Mouse (Mus musculus) bone marrow, adult 2 months (tissue): ENCODE data around the gene Armc10. TPM values are rescaled to one million over a fixed set of nuclear protein-coding genes. Genes with fewer than 3 reads are reported as not detected.

Experiments
- H3K27ac ChIP-seq: fragments of 200-500 bp; 2 replicates; pipeline ENCODE4 v1.5.1; 2012; ENCODE audit warnings: low read depth, mild to moderate bottlenecking, control low read depth, inconsistent platforms, low read length; ENCODE audit not compliant: control insufficient read depth, poor library complexity, insufficient read depth
- H3K4me1 ChIP-seq: fragments of 200-500 bp; 2 replicates; pipeline ENCODE4 v1.6.1; 2011; ENCODE audit warnings: low read length; ENCODE audit not compliant: control insufficient read depth, insufficient read depth
- H3K4me3 ChIP-seq: fragments of 200-500 bp; replicated peaks from 2 replicates; pipeline ENCODE3; 2011; ENCODE audit warnings: mild to moderate bottlenecking, low read depth, low read length, control low read depth; ENCODE audit not compliant: control insufficient read depth
- CTCF ChIP-seq: fragments of 200-500 bp; IDR thresholded peaks from 2 replicates; pipeline ENCODE4 v1.5.1; 2011; ENCODE audit warnings: low read length, control low read depth; ENCODE audit not compliant: control insufficient read depth, insufficient read depth
- POLR2A ChIP-seq: fragments of 200-500 bp; IDR thresholded peaks from 2 replicates; pipeline ENCODE4 v1.6.1; 2011; ENCODE audit warnings: low read depth, mild to moderate bottlenecking, control low read depth, low read length, borderline replicate concordance; ENCODE audit not compliant: control insufficient read depth
- WGBS: fragments of 180-500 bp; shearing (Covaris S2); methylation state at CpG from one replicate; pipeline ENCODE4 v1.1.7; 2018; 5-methylcytosine and 5-hydroxymethylcytosine counted together
- polyA plus RNA-seq: library from polyadenylated mRNA; stranded (reverse); fragments of >200 nt; gene quantifications from 2 replicates; pipeline ENCODE4 v1.2.4, GENCODE M21; 2011; ENCODE audit warnings: low replicate concordance; ENCODE audit not compliant: missing spikeins, insufficient read depth, insufficient read length

Gene Armc10
- polyA plus RNA-seq, 1 experiment, result 12.9 TPM

DNA sequence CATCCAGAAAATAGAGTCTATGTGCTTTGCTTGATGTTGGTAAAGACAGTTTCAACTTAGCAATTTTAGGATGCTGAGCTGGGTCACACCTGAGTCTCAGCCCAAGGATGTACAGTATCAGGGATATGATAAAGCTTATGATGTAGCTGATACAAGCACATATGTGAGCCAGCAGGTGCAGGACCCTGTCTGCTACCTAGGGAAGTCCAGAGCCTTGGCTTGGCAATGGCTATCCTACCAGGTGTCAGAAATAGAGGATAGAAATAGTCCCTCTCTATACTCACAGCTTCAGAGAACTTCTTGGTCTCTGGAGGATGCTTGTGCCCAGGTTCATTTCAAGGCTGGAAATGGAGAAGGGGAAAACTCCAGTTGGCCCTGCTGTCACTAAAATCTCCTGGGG is 19.7 kb upstream of the Armc10 start:
- TF ChIP-seq POLR2A, result no peak
- TF ChIP-seq CTCF, result no peak
- no peak overlapping the region for H3K4me3 ChIP-seq

DNA sequence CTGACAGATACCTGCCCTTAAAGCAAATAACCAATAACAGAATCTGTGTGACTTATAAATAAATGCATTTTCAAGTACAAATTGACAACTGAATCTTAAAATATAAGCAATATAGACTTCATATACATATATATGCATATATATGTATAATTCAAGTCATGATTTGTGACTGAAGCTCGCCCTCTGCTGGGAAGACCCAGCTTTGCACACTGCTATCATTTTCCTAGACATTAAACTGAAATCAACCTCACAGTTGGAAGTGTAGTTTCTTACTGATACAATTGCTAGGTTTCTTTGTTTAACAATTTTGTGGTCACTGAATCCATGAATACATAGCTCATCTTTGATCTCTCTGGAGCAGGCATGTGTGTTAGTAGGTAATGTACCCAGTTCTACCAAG is 4.7 kb upstream of the Armc10 start:
- WGBS, result 3% methylated on average over 1 of the region's 1 CpGs
- Histone ChIP-seq H3K4me3 (no peak overlapping the region), H3K4me1 (peaks cover 2% of the 10 kb centered on the region; the same call in 1 of the 2 replicates), H3K27ac (no peak overlapping the region)
- TF ChIP-seq POLR2A (no peak), CTCF (peak; percentile 21; the same call in 1 of the 2 replicates)

More for the DNA sequence above, 19.7 kb upstream of the Armc10 start:
- no peaks in the 10 kb centered on the region for H3K4me1 ChIP-seq
- H3K27ac ChIP-seq, result no peak overlapping the region

DNA sequence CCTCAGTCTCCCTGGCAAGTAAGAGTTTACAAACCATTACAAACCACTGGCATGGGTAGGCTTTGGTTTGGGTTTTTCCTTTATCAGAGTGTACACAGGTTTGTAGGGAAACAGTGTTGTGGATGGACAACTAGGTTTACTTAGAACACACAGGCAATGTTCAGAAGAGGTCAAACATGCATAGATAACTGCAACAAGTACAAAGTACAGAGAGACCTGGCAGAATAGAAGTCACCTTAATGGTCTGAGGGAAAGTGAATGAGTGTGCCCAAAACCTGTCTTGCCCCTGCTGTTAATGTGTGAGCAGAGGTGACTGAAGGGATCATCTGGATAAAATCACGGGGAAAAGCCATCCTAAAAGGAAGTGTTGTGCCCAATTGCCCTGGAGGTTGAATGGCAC is 2.0 kb upstream of the Armc10 start:
- no peak for TF ChIP-seq CTCF
- no peak for TF ChIP-seq POLR2A
- H3K27ac ChIP-seq, result no peak overlapping the region
- H3K4me3 ChIP-seq, result no peak overlapping the region
- 22% methylated on average over 1 of the region's 1 CpGs for WGBS
- peaks cover 4% of the 10 kb centered on the region; the same call in 1 of the 2 replicates for H3K4me1 ChIP-seq

- Histone ChIP-seq H3K27ac (no peak overlapping the region), H3K4me3 (peak overlapping the region; percentile 49), H3K4me1 (peaks cover 4% of the 10 kb centered on the region; the same call in 1 of the 2 replicates)
- WGBS, result 22% methylated on average over 14 of the region's 14 CpGs
- TF ChIP-seq POLR2A (no peak), CTCF (no peak)
These were observed 648 bp upstream of the Armc10 start for GRCm38 (mm10) chr5:21644891-21645438.

GRCm38 (mm10) chr5:21646133-21646491 is 499 bp downstream of the Armc10 start:
- TF ChIP-seq CTCF (no peak), POLR2A (no peak)
- H3K4me1 ChIP-seq, result peaks cover 4% of the 10 kb centered on the region; the same call in 1 of the 2 replicates
- WGBS, result under 1% methylated on average over 25 of the region's 25 CpGs
- H3K4me3 ChIP-seq, result peak overlapping the region; percentile 70
- peak overlapping the region; percentile 44 for H3K27ac ChIP-seq

DNA sequence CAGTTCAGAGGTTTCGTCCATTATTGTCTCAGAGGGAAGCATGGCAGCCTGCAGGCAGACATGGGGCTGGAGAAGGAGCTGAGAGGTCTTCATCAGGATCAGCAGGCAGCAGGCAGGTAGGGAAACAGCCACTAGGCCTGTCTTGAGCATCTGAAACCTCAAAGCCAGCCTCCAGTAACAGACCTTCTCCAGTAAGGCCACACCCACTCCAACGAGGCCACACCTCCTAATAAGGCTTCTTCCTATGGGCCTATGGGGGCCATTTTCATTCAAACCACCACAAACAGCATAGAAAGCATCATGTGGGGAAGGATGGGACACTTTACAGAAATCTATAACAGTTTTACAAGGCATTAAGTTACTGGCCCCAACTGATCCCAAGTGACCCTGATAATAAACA is 5.1 kb downstream of the Armc10 start:
- H3K4me1 ChIP-seq, result peaks cover 2% of the 10 kb centered on the region; the same call in 1 of the 2 replicates
- WGBS, result 60% methylated on average over 2 of the region's 2 CpGs
- H3K27ac ChIP-seq, result no peak overlapping the region
- H3K4me3 ChIP-seq, result no peak overlapping the region
- TF ChIP-seq CTCF (no peak), POLR2A (no peak)

DNA sequence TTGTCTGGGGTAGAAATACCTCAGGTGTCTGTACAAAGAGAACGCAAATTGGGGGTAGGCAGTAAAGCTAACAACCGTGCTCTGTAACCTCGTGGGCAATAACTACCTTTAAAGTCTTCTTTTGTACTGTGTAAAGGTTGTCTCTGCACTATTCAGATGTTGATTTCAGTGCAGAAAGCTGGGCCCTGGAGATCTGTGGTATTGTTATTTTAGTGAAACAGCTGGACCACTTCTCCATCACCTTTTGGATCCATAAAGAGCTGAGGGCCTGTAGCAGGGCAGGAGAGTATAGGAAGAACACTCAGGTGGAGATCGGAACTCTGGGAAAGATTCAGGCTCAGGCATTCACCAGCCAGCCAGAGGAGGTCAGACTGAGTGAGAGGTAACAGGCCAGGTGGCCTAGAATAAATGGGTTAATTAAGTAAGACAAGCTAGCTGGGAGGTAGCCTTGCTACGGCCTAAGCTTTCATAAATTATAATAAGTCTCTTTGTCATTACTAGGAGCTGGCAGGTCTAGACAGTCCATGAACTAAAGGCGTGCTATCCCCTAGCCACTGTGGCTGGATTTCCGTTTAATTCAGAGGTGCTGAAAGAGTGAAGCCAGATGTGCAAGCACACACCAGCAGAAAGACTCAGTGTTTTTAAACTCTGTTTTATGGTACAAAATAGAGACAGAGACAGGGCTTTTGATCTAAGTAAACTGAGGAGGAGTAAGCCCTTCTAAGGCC is 6.4 kb downstream of the Armc10 start:
- no peak overlapping the region for H3K27ac ChIP-seq
- no peaks in the 10 kb centered on the region; the same call in 1 of the 2 replicates for H3K4me1 ChIP-seq
- TF ChIP-seq CTCF (no peak), POLR2A (no peak)
- 88% methylated on average over 7 of the region's 7 CpGs for WGBS
- H3K4me3 ChIP-seq, result no peak overlapping the region

- TF ChIP-seq POLR2A (no peak), CTCF (no peak)
- 89% methylated on average over 9 of the region's 9 CpGs for WGBS
- Histone ChIP-seq H3K4me1 (no peaks in the 10 kb centered on the region), H3K27ac (no peak overlapping the region), H3K4me3 (no peak overlapping the region)
These were observed 11.3 kb downstream of the Armc10 start for GRCm38 (mm10) chr5:21656912-21657311.
